Comparison of ENCODE assay signal across 16 mouse cellular contexts in genomic region chr11:75783799-75784198, GRCm38 (mm10). TPM values are rescaled to one million over a fixed set of nuclear protein-coding genes. Genes with fewer than 3 reads are reported as not detected.
"Had no signal": no experiment of that assay in that cellular context is flagged by ENCODE, and none has a peak within 500 bp of the region (broad histone marks: within the 10 kb centered on the region; RNA-seq: fewer than 3 reads in every experiment).

No protein-coding gene starts in this region.

- H3K9me3 ChIP-seq: neural tube, embryonic 13.5 days; neural tube, embryonic 15.5 days; stomach, embryonic 15.5 days had no signal

- H3K4me2 ChIP-seq: neural tube, embryonic 13.5 days; neural tube, embryonic 15.5 days; stomach, embryonic 15.5 days had no signal

- H3K4me3 ChIP-seq: neural tube, embryonic 13.5 days; neural tube, embryonic 15.5 days; stomach, embryonic 15.5 days had no signal

- H3K36me3 ChIP-seq: neural tube, embryonic 13.5 days; neural tube, embryonic 15.5 days; stomach, embryonic 15.5 days had no signal

- H3K4me1 ChIP-seq: neural tube, embryonic 15.5 days; stomach, embryonic 15.5 days had no signal

- DNase-seq: retina, postnatal 1 day; right cerebral cortex, adult 18-20 months; right cerebral cortex, postnatal 14 days; right cerebral cortex, postnatal 4 days; spleen, adult 18-20 months; thymus, adult 18-20 months; thymus, adult 2 months; thymus, postnatal 14 days; thymus, postnatal 25 days; thymus, postnatal 36 days; thymus, postnatal 4 days had no signal

- H3K27me3 ChIP-seq: neural tube, embryonic 13.5 days; stomach, embryonic 15.5 days had no signal

- H3K9ac ChIP-seq: neural tube, embryonic 13.5 days; neural tube, embryonic 15.5 days; stomach, embryonic 15.5 days had no signal

- H3K27ac ChIP-seq: neural tube, embryonic 13.5 days; neural tube, embryonic 15.5 days; stomach, embryonic 15.5 days; stomach, postnatal 0 days had no signal

RNA-seq across cellular contexts. Expression of gene Doc2b, which starts 12.1 kb away (rescaled TPM):
- total RNA-seq: neutrophil, adult 5-6 weeks had no signal
